Comparison of ENCODE assay signal across 25 mouse cellular contexts in genomic region chr1:91407819-91408218, GRCm38 (mm10). TPM values are rescaled to one million over a fixed set of nuclear protein-coding genes. Genes with fewer than 3 reads are reported as not detected.
"Had no signal": no experiment of that assay in that cellular context is flagged by ENCODE, and none has a peak within 500 bp of the region (broad histone marks: within the 10 kb centered on the region; RNA-seq: fewer than 3 reads in every experiment).

No protein-coding gene starts in this region.

- H3K36me3 ChIP-seq: heart, embryonic 10.5 days; heart, embryonic 12.5 days; hindbrain, embryonic 12.5 days; intestine, embryonic 15.5 days; liver, embryonic 13.5 days had no signal

- H3K27me3 ChIP-seq: intestine, embryonic 15.5 days had no signal

- H3K4me3 ChIP-seq: heart, embryonic 10.5 days; heart, embryonic 12.5 days; hindbrain, embryonic 10.5 days; hindbrain, embryonic 12.5 days; intestine, embryonic 15.5 days; layer of hippocampus, adult 2 months; left cerebral cortex, adult 2 months; limb, embryonic 10.5 days; limb, embryonic 12.5 days; liver, embryonic 13.5 days had no signal

- DNase-seq: heart, adult 18-20 months; heart, postnatal 10 days; heart, postnatal 4 days; kidney, adult 18-20 months; kidney, adult 8-10 months; kidney, postnatal 10 days; kidney, postnatal 25 days; kidney, postnatal 4 days; liver; liver, embryonic 13.5 days had no signal

- H3K4me2 ChIP-seq: heart, embryonic 12.5 days; hindbrain, embryonic 12.5 days; hindbrain, embryonic 14.5 days; intestine, embryonic 15.5 days; limb, embryonic 12.5 days; liver, embryonic 11.5 days; liver, embryonic 13.5 days had no signal

RNA-seq across cellular contexts. Expression of gene Erfe, which starts 41.6 kb away (rescaled TPM):
- total RNA-seq: heart, adult 18-20 months; layer of hippocampus, adult 2 months; layer of hippocampus, postnatal 25 days had no signal
- polyA plus RNA-seq: inflammation-experienced regulatory T-cells, adult 6 months had no signal

RNA-seq across cellular contexts. Expression of gene Klhl30, which starts 57.0 kb away (rescaled TPM):
- total RNA-seq: granulocyte monocyte progenitor cell, adult 5-6 weeks; layer of hippocampus, postnatal 10 days; layer of hippocampus, postnatal 25 days had no signal
- polyA plus RNA-seq: inflammation-experienced regulatory T-cells, adult 6 months had no signal
